Mouse (Mus musculus) limb, embryonic 15.5 days (tissue): ENCODE measurements around the gene Sox8. TPM values are rescaled to one million over a fixed set of nuclear protein-coding genes. Genes with fewer than 3 reads are reported as not detected.
A peak's percentile ranks its signal among the peaks of the same experiment; 100 is the strongest.

Source experiments
- ATAC-seq: fragments of 200-750 bp; cut with Nextera tagmentation; 2 replicates; pipeline ENCODE4 v1.8.0; 2017; ENCODE audit warnings: low read depth, moderate TSS enrichment; ENCODE audit not compliant: insufficient number of reproducible peaks, low FRiP score, low TSS enrichment
- H3K27ac ChIP-seq: fragments of 300-500 bp; sonication (generic); 2 replicates; pipeline ENCODE4 v1.5.1; 2015; ENCODE audit warnings: moderate library complexity, mild to moderate bottlenecking, inconsistent platforms
- H3K27me3 ChIP-seq: fragments of 300-500 bp; sonication (generic); 2 replicates; pipeline ENCODE4 v1.6.1; 2015; ENCODE audit warnings: inconsistent platforms
- H3K36me3 ChIP-seq: fragments of 300-500 bp; sonication (generic); 2 replicates; pipeline ENCODE4 v1.6.1; 2015; ENCODE audit warnings: inconsistent platforms
- H3K4me1 ChIP-seq: fragments of 300-500 bp; sonication (generic); 2 replicates; pipeline ENCODE4 v1.6.1; 2015; ENCODE audit warnings: inconsistent platforms
- H3K4me2 ChIP-seq: fragments of 300-500 bp; sonication (generic); 2 replicates; pipeline ENCODE4 v1.6.1; 2015; ENCODE audit warnings: mild to moderate bottlenecking, inconsistent platforms
- H3K4me3 ChIP-seq: fragments of 300-500 bp; sonication (generic); 2 replicates; pipeline ENCODE4 v1.5.1; 2015; ENCODE audit warnings: mild to moderate bottlenecking, inconsistent platforms
- H3K9ac ChIP-seq: fragments of 300-500 bp; sonication (generic); 2 replicates; pipeline ENCODE4 v1.6.1; 2015; ENCODE audit warnings: inconsistent platforms
- H3K9me3 ChIP-seq: fragments of 300-500 bp; sonication (generic); 2 replicates; pipeline ENCODE4 v1.6.1; 2016; ENCODE audit warnings: inconsistent platforms
- whole genome bisulfite sequencing: fragments of 180-500 bp; shearing (Covaris S2); methylation state at CpG from one replicate; pipeline ENCODE4 v1.1.7; 2015; 5-methylcytosine and 5-hydroxymethylcytosine counted together
- polyA plus RNA-seq: library from polyadenylated mRNA; unstranded; fragments of >200 nt; fragmentation: Nextera tagmentation; extraction: Ambion mirVana; gene quantifications from 2 replicates; pipeline ENCODE4 v1.2.1, GENCODE M21; 2015

Sox8 gene
- polyA plus RNA-seq, 1 experiment from 2014 or later = 10.9 TPM

- no peak for ATAC-seq
- Histone ChIP-seq H3K4me1 (peaks cover 8% of the 10 kb centered on the region; the same call in 1 of the 2 replicates), H3K4me3 (no peak overlapping the region), H3K4me2 (no peak overlapping the region), H3K9me3 (no peaks in the 10 kb centered on the region), H3K27me3 (no peaks in the 10 kb centered on the region), H3K27ac (no peak overlapping the region), H3K9ac (no peak overlapping the region), H3K36me3 (no peaks in the 10 kb centered on the region)
- WGBS = 83% methylated on average over 4 of the region's 4 CpGs
Observed at GRCm38 (mm10) chr17:25541768-25542167, 28.7 kb downstream of the Sox8 start.

GRCm38 (mm10) chr17:25540731-25541130 is 29.8 kb downstream of the Sox8 start:
- H3K27me3 ChIP-seq = no peaks in the 10 kb centered on the region
- no peak for ATAC-seq
- no peaks in the 10 kb centered on the region for H3K9me3 ChIP-seq
- no peak overlapping the region for H3K27ac ChIP-seq
- H3K4me3 ChIP-seq = no peak overlapping the region
- WGBS = 70% methylated on average over 5 of the region's 5 CpGs
- no peak overlapping the region for H3K4me2 ChIP-seq
- peaks cover 8% of the 10 kb centered on the region; the same call in 1 of the 2 replicates for H3K4me1 ChIP-seq
- H3K36me3 ChIP-seq = no peaks in the 10 kb centered on the region
- H3K9ac ChIP-seq = no peak overlapping the region

- no peaks in the 10 kb centered on the region for H3K27me3 ChIP-seq
- 0 out of 2 replicates have a peak overlapping the region, but pooled peaks have one; percentile 12 for H3K4me2 ChIP-seq
- no peak overlapping the region for H3K4me3 ChIP-seq
- H3K9ac ChIP-seq = no peak overlapping the region
- 45% methylated on average over 27 of the region's 27 CpGs for WGBS
- no peaks in the 10 kb centered on the region for H3K9me3 ChIP-seq
- ATAC-seq = no peak
- no peaks in the 10 kb centered on the region for H3K36me3 ChIP-seq
- H3K27ac ChIP-seq = peak overlapping the region; percentile 11; the same call in 1 of the 2 replicates
- peaks cover 8% of the 10 kb centered on the region; the same call in 1 of the 2 replicates for H3K4me1 ChIP-seq
Observed at GRCm38 (mm10) chr17:25538945-25539875, 31.3 kb downstream of the Sox8 start.

GRCm38 (mm10) chr17:25530357-25531022 is 40.0 kb downstream of the Sox8 start:
- Histone ChIP-seq H3K27me3 (no peaks in the 10 kb centered on the region; the same call in 1 of the 2 replicates), H3K27ac (peak overlapping the region; percentile 38; the same call in 1 of the 2 replicates), H3K4me2 (no peak overlapping the region), H3K9me3 (no peaks in the 10 kb centered on the region), H3K4me1 (peaks cover 21% of the 10 kb centered on the region), H3K4me3 (no peak overlapping the region), H3K9ac (no peak overlapping the region), H3K36me3 (no peaks in the 10 kb centered on the region)
- no peak for ATAC-seq
- 63% methylated on average over 8 of the region's 8 CpGs for WGBS

GRCm38 (mm10) chr17:25522080-25522479 is 48.4 kb downstream of the Sox8 start:
- Histone ChIP-seq H3K9me3 (no peaks in the 10 kb centered on the region), H3K36me3 (no peaks in the 10 kb centered on the region), H3K4me3 (no peak overlapping the region), H3K27me3 (no peaks in the 10 kb centered on the region; the same call in 1 of the 2 replicates), H3K9ac (no peak overlapping the region), H3K4me2 (no peak overlapping the region), H3K4me1 (peaks cover 30% of the 10 kb centered on the region), H3K27ac (no peak overlapping the region)
- WGBS = 52% methylated on average over 12 of the region's 12 CpGs
- ATAC-seq = no peak

- Histone ChIP-seq H3K9me3 (no peaks in the 10 kb centered on the region), H3K36me3 (no peaks in the 10 kb centered on the region), H3K9ac (no peak overlapping the region), H3K27ac (0 out of 2 replicates have a peak overlapping the region, but pooled peaks have one; percentile 38), H3K4me1 (peaks cover 23% of the 10 kb centered on the region), H3K4me2 (no peak overlapping the region), H3K4me3 (no peak overlapping the region), H3K27me3 (no peaks in the 10 kb centered on the region)
- 19% methylated on average over 9 of the region's 9 CpGs for WGBS
- ATAC-seq = no peak
Observed at GRCm38 (mm10) chr17:25520492-25520891, 50.0 kb downstream of the Sox8 start.

- Histone ChIP-seq H3K36me3 (no peaks in the 10 kb centered on the region), H3K4me2 (no peak overlapping the region), H3K9me3 (no peaks in the 10 kb centered on the region), H3K9ac (no peak overlapping the region), H3K4me3 (no peak overlapping the region), H3K27me3 (no peaks in the 10 kb centered on the region), H3K27ac (no peak overlapping the region), H3K4me1 (peaks cover 24% of the 10 kb centered on the region)
- WGBS = 82% methylated on average over 5 of the region's 5 CpGs
- ATAC-seq = no peak
Observed at GRCm38 (mm10) chr17:25519511-25519910, 51.0 kb downstream of the Sox8 start.

- WGBS = 81% methylated on average over 17 of the region's 17 CpGs
- H3K4me1 ChIP-seq = peaks cover 21% of the 10 kb centered on the region
- no peak overlapping the region for H3K4me3 ChIP-seq
- no peak overlapping the region for H3K9ac ChIP-seq
- no peak overlapping the region for H3K27ac ChIP-seq
- H3K36me3 ChIP-seq = no peaks in the 10 kb centered on the region
- peak; percentile 57 for ATAC-seq
- no peak overlapping the region for H3K4me2 ChIP-seq
- H3K9me3 ChIP-seq = no peaks in the 10 kb centered on the region
- H3K27me3 ChIP-seq = no peaks in the 10 kb centered on the region
Observed at GRCm38 (mm10) chr17:25518144-25518543, 52.3 kb downstream of the Sox8 start.

GRCm38 (mm10) chr17:25516315-25516714 is 54.2 kb downstream of the Sox8 start:
- H3K9ac ChIP-seq = no peak overlapping the region
- no peak overlapping the region for H3K4me2 ChIP-seq
- no peak overlapping the region for H3K4me3 ChIP-seq
- no peak for ATAC-seq
- peaks cover 21% of the 10 kb centered on the region for H3K4me1 ChIP-seq
- no peaks in the 10 kb centered on the region for H3K27me3 ChIP-seq
- 27% methylated on average over 5 of the region's 5 CpGs for WGBS
- no peaks in the 10 kb centered on the region for H3K9me3 ChIP-seq
- H3K27ac ChIP-seq = 0 out of 2 replicates have a peak overlapping the region, but pooled peaks have one; percentile 17
- no peaks in the 10 kb centered on the region for H3K36me3 ChIP-seq

Other genes with a start within 250 kb of the Sox8 start
- 5.0 and 5.3 TPM in 2 replicates for gene Tpsab1, start 225.1 kb downstream of the Sox8 start, polyA plus RNA-seq
- gene Tpsb2, start 204.4 kb downstream of the Sox8 start, polyA plus RNA-seq = 209 and 239 TPM in 2 replicates
- gene Tpsg1, start 201.4 kb downstream of the Sox8 start, polyA plus RNA-seq = 14.4 and 16.6 TPM in 2 replicates
- gene Cacna1h, start 136.9 kb downstream of the Sox8 start, polyA plus RNA-seq = 3.8 and 4.8 TPM in 2 replicates
- gene Tekt4, start 116.1 kb downstream of the Sox8 start, polyA plus RNA-seq = not detected in 2 replicates
- 0.08 TPM in 1 of 2 replicates, not detected in the other for gene Sstr5, start 73.4 kb downstream of the Sox8 start, polyA plus RNA-seq
- gene Lmf1, start 8.4 kb upstream of the Sox8 start, polyA plus RNA-seq = 28.8 and 30.5 TPM in 2 replicates
- gene Gng13, start 146.5 kb upstream of the Sox8 start, polyA plus RNA-seq = 4.8 and 6.1 TPM in 2 replicates
- gene Chtf18, start 156.7 kb upstream of the Sox8 start, polyA plus RNA-seq = 20.9 and 21.2 TPM in 2 replicates
- 22.8 and 23.3 TPM in 2 replicates for gene Rpusd1, start 157.0 kb upstream of the Sox8 start, polyA plus RNA-seq
- gene Mslnl, start 165.4 kb upstream of the Sox8 start, polyA plus RNA-seq = 0.13 and 0.17 TPM in 2 replicates
- 38.4 and 40.6 TPM in 2 replicates for gene Msln, start 183.7 kb upstream of the Sox8 start, polyA plus RNA-seq
- 26.7 and 27.2 TPM in 2 replicates for gene Narfl, start 203.1 kb upstream of the Sox8 start, polyA plus RNA-seq
- gene Haghl, start 215.0 kb upstream of the Sox8 start, polyA plus RNA-seq = 53.2 and 54.4 TPM in 2 replicates
- gene Ccdc78, start 215.9 kb upstream of the Sox8 start, polyA plus RNA-seq = 0.09 and 0.14 TPM in 2 replicates
- gene Fam173a, start 222.2 kb upstream of the Sox8 start, polyA plus RNA-seq = 85.7 and 95.6 TPM in 2 replicates
- gene AC134908.4, start 225.0 kb upstream of the Sox8 start, polyA plus RNA-seq = 0.56 and 0.58 TPM in 2 replicates
- 39.1 and 40.0 TPM in 2 replicates for gene Metrn, start 226.4 kb upstream of the Sox8 start, polyA plus RNA-seq
- 2.0 and 2.7 TPM in 2 replicates for gene Fbxl16, start 238.4 kb upstream of the Sox8 start, polyA plus RNA-seq